Mouse (Mus musculus): Measurements from ENCODE around the gene Amh.
"Not testable (repeated sequence)": the region's sequence is repeated elsewhere in the genome, so short reads cannot be mapped to it uniquely, and the experiment has no call there.

Amh gene

DNA sequence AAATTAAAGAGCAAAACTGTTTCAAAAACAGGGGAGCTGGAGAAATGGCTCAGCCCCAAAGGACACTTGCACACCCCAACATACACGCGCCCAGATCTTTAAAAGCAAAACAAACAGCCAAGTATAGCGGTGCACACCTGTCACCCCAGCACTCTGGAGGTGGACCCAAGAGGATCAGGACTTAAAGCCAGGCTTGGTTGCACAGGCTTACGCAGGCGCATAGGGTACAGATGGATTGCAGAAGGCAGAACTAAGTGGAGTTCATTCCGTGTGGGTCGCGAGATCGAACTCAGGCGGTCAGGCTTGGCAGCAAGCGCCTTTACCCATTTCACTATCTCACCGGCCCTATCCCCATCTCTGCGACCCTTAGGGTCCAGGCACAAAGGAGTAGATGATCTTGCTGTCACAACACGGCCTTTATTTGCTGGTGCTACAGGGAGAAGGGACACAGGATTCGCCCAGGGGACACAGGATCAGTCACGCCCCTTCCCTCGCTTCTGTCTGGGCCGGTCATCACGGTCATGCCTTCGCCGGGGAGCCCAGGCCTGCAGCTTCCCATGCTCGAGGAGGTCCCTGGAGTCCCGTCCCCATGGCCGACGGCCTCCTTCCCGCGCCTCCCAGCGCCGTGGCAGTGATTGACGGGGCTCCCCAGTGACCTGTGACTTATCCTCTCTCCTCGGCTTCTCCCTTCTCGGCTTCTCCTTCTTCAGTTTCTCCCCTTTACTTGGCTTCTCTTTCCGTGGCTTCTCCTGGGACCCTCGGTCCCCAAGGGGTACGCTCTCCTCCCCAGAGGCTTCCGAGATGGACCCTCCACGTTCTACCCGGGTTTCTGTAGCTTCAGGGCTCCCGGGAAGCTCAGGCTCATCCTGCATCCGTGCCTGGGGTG, 3.3 kb downstream of the Amh start:
- DNase-seq, result peak; percentile 94

DNA sequence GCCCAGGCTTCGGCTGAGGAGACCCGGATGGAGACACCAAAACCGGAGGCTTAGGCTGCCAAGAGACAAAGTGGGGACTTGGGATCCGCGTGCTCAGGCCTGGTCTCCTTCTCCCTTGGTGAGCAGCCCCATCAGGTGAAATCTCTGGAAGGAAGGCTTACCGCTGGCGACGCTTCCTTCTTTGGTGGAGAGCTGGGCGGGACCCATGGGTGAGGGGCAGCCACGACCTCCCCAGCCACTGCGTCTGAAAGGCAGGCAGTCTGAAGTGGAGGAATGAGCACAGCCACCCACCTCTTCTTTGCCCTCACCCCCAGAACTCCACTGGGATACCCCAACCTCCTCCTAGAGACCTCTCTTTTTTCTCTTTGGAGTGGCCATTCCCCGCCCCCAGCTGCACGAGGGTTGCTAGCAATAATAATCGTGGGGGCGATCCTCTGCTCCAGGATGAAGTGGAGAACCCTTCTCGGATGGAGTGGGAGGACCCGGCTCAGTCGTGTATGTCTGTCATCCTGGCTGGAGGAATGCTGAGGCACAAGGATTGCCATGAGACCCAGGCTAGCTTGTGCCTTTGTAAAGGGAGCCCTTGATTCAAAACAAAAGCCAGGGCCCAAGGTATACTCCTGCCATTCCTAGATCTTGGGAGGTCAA, 4.1 kb downstream of the Amh start:
- DNase-seq, result no peak

- no peak for DNase-seq
These were observed 5.0 kb downstream of the Amh start for GRCm38 (mm10) chr10:80810084-80810483.

- no peak for DNase-seq
These were observed 7.5 kb downstream of the Amh start for GRCm38 (mm10) chr10:80812391-80813041.

DNA sequence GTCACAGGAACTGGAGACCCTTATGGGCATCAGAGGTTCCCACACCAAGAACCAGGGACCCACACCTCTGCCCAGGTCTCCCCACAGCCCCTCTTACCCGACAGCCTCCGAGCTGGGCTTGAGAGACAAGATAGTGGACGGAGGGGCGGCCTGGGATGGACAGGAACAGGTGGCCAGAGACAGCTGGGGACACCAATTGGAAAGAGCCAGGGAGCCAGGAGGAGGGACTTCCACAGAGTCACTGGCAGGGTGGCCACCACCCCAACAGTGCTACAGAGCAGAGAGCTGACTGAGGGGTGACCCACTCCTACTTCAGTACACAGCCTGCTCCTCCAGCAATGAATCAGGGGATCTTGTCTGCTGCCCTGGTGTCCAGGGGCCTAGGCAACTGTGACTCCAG, 8.3 kb downstream of the Amh start, which contains the start of gene Jsrp1:
Gene Jsrp1, minus strand, starts transcription at position 133 of the 400 bp plus-strand sequence.
- DNase-seq, result no peak

- no peak for DNase-seq
These were observed 9.8 kb downstream of the Amh start for GRCm38 (mm10) chr10:80814800-80815199.

- not testable (repeated sequence) for DNase-seq
These were observed 11.3 kb downstream of the Amh start for GRCm38 (mm10) chr10:80816303-80816702.

DNA sequence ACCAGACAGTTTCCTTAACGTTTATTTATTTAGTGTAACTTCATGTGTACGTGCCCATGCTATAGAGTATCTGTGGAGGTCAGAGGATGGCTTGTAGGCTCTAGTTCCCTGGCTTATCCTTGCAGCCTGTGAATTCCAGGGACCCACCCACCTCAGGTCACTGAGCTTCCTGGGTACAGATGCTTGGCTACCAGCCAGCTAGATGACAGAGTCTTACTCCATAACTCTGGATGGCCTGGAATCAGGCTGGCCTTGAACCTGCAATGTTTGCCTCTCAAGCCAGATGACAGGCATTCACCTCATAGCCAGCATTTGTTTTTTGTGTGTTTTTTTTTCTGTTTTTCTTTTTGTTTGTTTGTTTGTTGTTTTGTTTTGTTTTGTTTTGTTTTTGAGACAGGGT, 12.1 kb downstream of the Amh start:
- no peak for DNase-seq

DNA sequence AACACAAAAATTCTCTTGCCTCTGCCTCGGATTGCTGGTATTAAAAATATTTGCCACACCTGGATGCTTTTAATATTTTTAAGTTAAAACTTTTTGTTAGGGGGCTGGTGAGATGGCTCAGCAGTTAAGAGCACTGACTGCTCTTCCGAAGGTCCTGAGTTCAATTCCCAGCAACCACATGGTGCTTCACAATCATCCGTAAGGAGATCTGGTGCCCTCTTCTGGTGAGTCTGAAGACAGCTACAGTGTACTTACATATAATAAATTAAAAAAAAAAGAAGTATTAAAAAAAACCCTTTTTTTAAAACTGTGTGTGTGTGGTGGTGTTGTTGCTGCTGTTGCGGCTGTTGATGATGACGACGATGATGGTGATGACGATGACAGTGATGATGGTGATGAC, 12.9 kb downstream of the Amh start:
- not testable (repeated sequence) for DNase-seq

DNA sequence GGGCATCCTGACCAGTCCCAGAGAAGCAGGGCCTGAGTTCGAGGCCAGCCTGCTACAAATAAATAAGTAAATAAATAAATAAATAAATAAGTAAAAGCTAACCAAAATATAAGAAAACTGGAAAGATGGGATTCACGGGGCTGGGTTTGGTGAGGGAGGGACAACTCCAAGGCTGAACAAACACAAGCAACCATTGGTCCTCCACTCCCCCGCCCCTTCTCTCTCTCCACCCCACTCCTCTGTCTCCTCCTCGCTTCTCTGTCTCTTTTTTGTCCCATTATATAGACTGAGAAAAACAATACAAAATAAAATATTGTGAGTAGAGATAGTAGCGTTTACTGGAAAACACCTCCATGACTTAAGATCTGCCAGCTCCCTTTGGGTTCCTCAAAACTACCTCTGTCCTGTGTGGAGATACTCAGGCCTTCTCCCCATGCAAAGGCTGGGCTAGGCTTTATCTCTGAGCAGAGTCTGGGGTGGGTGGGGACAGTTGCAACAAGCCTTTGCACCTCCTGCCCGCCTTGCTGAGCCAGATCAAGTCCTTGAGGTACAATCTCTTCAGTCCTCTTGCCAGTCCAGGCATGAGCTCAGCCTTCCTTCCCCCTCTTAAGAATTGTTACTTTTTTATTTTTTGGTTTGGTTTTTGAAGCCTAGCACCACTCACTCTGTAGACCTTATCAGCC, 13.7 kb downstream of the Amh start:
- DNase-seq, result no peak

DNA sequence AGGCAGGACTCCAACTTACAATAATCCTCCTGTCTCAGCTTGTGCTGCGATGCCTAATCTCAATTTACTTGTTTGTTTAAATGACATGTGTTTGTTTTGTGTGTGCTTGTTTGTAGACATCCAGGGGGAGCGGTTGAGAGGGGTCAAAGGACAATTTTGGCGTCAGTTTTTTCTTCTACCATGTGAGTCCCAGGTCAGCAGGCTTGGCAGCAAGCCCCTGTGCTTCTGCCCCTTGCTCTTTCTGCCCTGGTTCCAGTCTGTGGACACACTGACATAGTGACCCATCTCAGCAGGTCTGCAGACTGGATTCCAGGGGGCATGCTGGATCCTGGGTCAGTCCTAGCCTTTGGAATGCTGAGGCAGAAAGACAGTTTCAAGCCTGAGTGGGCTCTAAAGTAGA, 14.4 kb downstream of the Amh start:
- DNase-seq, result no peak

- no peak for DNase-seq
These were observed 16.9 kb downstream of the Amh start for GRCm38 (mm10) chr10:80821991-80822390.

DNA sequence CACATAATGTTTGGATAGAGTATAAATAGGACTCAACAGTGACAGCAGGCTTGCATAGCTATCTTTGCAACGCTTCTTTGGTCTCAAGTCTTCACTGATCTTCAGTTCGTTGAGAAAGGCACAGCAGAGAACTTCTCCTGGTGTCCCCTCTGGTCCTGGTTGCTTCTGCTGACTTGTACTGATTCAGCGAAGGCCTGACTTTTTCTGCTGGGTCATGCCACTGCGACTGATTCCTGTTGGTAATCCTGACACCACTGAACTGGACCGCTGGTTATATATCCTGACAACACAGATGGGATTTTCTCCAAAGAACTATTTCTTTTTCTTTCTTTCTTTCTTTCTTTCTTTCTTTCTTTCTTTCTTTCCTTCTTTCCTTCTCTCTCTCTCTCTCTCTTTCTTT, 17.5 kb downstream of the Amh start:
- DNase-seq, result no peak

- no peak for DNase-seq
These were observed 18.3 kb downstream of the Amh start for GRCm38 (mm10) chr10:80823316-80823715.

GRCm38 (mm10) chr10:80823847-80824643, 19.0 kb downstream of the Amh start:
- no peak for DNase-seq

DNA sequence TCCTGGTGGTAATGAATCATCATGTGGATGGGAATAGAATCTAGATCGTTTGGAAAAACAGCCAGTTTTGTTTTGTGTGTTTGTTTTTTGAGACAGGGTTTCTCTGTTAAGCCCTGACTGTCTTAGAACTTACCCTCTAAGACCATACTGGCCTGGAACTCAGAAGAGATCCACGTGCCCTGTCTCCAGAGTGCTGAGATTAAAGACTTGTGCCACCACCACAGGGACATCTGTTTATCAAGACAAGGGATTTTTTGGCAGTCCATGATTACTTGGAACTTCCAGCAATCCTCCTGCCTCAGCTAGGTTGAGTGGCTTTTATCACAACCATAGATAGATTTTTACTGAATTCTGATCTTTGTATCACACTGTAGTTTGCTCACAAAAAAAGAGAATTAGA, 19.8 kb downstream of the Amh start:
- DNase-seq, result no peak

DNA sequence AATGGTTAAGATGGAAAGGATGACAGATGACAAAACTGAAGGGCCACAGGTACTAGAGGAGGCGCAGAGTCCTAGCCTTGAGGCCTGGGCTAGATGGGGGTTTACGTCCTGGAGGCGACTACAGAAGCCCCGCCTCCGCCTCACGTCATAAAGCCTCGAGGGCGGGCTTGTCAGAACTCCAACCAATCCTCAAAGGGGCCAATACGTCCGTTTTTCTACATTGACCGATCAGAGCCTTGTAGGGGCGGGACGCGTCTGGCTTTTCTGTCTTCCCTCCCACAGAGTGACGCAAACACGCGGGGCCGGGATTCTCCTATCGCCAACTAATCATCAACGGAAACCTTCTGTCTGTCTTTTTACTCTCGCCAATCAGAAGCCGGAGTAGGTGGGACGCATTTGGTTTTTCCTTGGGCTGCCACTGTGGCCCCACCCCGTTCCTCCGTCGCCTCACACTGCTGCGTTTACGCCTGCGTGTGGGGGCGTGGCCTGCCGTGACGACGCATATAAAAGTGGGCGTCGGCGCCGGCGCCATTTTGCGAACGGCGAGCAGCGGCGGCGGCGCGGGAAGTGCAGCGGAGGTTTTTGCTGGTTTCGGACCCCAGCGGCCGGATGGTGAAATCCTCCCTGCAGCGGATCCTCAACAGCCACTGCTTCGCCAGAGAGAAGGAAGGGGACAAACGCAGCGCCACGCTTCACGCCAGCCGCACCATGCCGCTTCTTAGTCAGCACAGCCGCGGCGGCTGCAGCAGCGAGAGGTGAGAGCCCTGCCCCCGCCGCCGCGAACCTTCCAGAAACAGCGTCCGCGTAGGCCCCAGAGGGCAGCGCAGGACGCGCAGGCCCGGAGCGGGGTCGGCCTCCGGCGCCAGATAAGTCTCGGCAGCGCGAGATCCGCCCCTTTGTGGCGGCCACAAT, 21.4 kb downstream of the Amh start, which contains the start of gene Oaz1:
Gene Oaz1, plus strand, starts transcription at position 506 of the 912 bp plus-strand sequence.
- DNase-seq, result peak; percentile 100

- DNase-seq, result peak; percentile 93
These were observed 22.2 kb downstream of the Amh start for GRCm38 (mm10) chr10:80827063-80827869.

DNA sequence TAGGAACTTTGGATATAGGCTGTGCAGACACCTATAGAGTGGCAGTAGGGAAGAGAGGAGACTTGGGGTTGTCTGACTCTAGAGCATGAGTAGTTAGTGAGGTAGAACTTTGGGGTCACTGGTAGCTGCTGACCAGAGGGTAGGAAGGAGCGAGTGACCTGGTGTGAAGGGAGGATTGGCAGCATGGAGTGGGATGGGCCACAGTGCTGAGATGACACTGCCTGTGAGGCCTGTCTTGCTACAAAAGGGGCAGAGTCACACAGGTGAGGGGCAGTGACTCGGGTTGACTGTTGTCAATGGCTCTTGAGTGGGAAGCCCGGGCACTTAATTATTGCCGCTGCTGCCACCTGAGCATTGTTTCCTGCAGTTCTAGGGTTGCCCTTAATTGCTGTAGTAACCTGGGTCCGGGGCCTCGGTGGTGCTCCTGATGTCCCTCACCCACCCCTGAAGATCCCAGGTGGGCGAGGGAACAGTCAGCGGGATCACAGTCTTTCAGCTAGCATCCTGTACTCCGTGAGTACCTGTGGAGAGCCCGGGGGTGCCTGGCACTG, 22.9 kb downstream of the Amh start:
- DNase-seq, result peak; percentile 94

DNA sequence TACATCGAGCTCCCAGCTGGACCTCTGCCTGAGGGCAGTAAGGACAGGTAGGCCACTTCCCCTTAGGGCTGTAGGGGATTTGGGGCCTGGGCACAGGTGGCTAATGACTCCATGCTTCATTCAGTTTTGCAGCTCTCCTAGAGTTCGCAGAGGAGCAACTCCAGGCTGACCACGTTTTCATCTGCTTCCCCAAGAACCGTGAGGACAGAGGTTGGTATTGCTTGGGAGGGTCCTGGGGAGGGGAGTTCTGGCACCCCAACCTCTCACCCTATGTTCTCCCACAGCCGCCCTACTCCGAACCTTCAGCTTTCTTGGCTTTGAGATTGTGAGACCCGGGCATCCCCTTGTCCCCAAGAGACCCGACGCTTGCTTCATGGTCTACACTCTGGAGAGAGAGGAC, 23.5 kb downstream of the Amh start:
- peak; percentile 91 for DNase-seq

Data from heart, adult 11 months (tissue).